Comparison of ENCODE assay signal across 21 mouse cellular contexts in the genomic region with DNA sequence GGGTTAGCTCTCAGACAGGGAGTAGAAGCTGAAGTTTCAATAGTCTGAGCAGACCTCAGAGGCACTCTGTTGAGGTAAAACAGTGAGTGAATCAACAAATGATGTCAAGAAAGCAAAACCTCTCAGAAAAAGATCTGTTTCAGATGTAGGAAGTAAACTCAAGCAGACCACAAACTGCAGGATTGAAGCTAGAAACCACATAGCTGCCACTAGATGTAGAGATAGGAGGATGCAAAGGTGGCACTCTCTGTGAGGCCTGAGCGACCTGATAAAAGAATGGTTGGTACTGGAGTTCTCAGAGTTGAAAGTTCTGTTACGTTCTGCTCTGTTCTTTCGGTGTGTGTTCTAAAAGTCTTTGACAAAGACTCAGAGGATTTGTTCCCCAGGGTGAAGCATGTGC. TPM values are rescaled to one million over a fixed set of nuclear protein-coding genes. Genes with fewer than 3 reads are reported as not detected.
DNase-seq lines count a peak whose midpoint lies in the region; ATAC-seq and TF ChIP-seq lines count a peak whose summit lies in the region.
"Had no signal": no experiment of that assay in that cellular context is flagged by ENCODE, and none has a peak within 500 bp of the region (broad histone marks: within the 10 kb centered on the region; RNA-seq: fewer than 3 reads in every experiment).

No protein-coding gene starts in this region.

- no peaks in the 10 kb centered on the region for H3K79me2 ChIP-seq in MEL (ENCODE audit: control insufficient read depth, insufficient read depth, low read length, poor library complexity)

- TF ChIP-seq POLR2A in MEL (IDR thresholded peaks at IDR 0.05; ENCODE audit: control insufficient read depth in 1 of 2, insufficient read depth in 1 of 2, low read depth in 1 of 2, low read length in 2 of 2, poor library complexity in 1 of 2), result no peak

- no peak for TF ChIP-seq CTCF in MEL (IDR thresholded peaks at IDR 0.05 in 2 of 3, conservative IDR thresholded peaks at IDR 0.05 in 1 of 3; ENCODE audit: control insufficient read depth in 1 of 3, insufficient read depth in 1 of 3, low read depth in 2 of 3, low read length in 3 of 3, poor library complexity in 1 of 3, severe bottlenecking in 1 of 3)

- no peaks in the 10 kb centered on the region for H3K36me3 ChIP-seq in midbrain, embryonic 11.5 days (ENCODE audit: control insufficient read depth, insufficient read depth, low read length)
- no peaks in the 10 kb centered on the region for H3K36me3 ChIP-seq in midbrain, embryonic 10.5 days
- no peaks in the 10 kb centered on the region for H3K36me3 ChIP-seq in MEL (ENCODE audit: control insufficient read depth in 1 of 2, insufficient read depth in 2 of 2, low read length in 2 of 2)
- H3K36me3 ChIP-seq in intestine, embryonic 15.5 days, result no peaks in the 10 kb centered on the region
- H3K36me3 ChIP-seq: embryonic facial prominence, embryonic 12.5 days; forebrain, embryonic 15.5 days; heart, embryonic 15.5 days; hindbrain, embryonic 15.5 days had no signal

- H3K9ac ChIP-seq in midbrain, embryonic 11.5 days (ENCODE audit: low read length), result no peak overlapping the region
- H3K9ac ChIP-seq in MEL (ENCODE audit: control insufficient read depth, low read depth, low read length, poor library complexity, severe bottlenecking), result no peak overlapping the region
- no peak overlapping the region for H3K9ac ChIP-seq in intestine, embryonic 15.5 days
- H3K9ac ChIP-seq: embryonic facial prominence, embryonic 12.5 days; forebrain, embryonic 15.5 days; heart, embryonic 15.5 days; hindbrain, embryonic 15.5 days had no signal

- H3K27me3 ChIP-seq in midbrain, embryonic 11.5 days (ENCODE audit: control insufficient read depth, insufficient read depth, low read length), result no peaks in the 10 kb centered on the region
- no peaks in the 10 kb centered on the region for H3K27me3 ChIP-seq in midbrain, embryonic 10.5 days (ENCODE audit: low read depth, poor library complexity, severe bottlenecking)
- H3K27me3 ChIP-seq in MEL (ENCODE audit: control insufficient read depth in 1 of 2, insufficient read depth in 2 of 2, low read length in 2 of 2), result no peaks in the 10 kb centered on the region
- H3K27me3 ChIP-seq in intestine, embryonic 15.5 days (replicated peaks), result no peaks in the 10 kb centered on the region
- H3K27me3 ChIP-seq: embryonic facial prominence, embryonic 12.5 days; forebrain, embryonic 15.5 days; heart, embryonic 15.5 days; hindbrain, embryonic 15.5 days had no signal

- no peak for TF ChIP-seq EP300 in MEL (IDR thresholded peaks at IDR 0.05; ENCODE audit: low read depth in 1 of 2, low read length in 2 of 2)

- no peak overlapping the region for H3K4me3 ChIP-seq in midbrain, embryonic 11.5 days (ENCODE audit: low read depth, low read length)
- H3K4me3 ChIP-seq in midbrain, embryonic 10.5 days, result no peak overlapping the region
- no peak overlapping the region for H3K4me3 ChIP-seq in MEL (ENCODE audit: control insufficient read depth in 1 of 2, insufficient read depth in 1 of 2, low read depth in 2 of 2, low read length in 2 of 2)
- H3K4me3 ChIP-seq in intestine, embryonic 15.5 days (replicated peaks), result no peak overlapping the region
- H3K4me3 ChIP-seq: embryonic facial prominence, embryonic 12.5 days; forebrain, embryonic 15.5 days; heart, embryonic 15.5 days; hindbrain, embryonic 15.5 days had no signal

- no peak overlapping the region for H3K27ac ChIP-seq in midbrain, embryonic 11.5 days (ENCODE audit: low read depth, low read length)
- no peak overlapping the region for H3K27ac ChIP-seq in midbrain, embryonic 10.5 days (replicated peaks)
- no peak overlapping the region for H3K27ac ChIP-seq in MEL (ENCODE audit: control insufficient read depth, low read depth, low read length)
- no peak overlapping the region for H3K27ac ChIP-seq in intestine, embryonic 15.5 days
- H3K27ac ChIP-seq: embryonic facial prominence, embryonic 12.5 days; forebrain, embryonic 15.5 days; heart, embryonic 15.5 days; hindbrain, embryonic 15.5 days had no signal

- no peak for TF ChIP-seq RAD21 in MEL (IDR thresholded peaks at IDR 0.05; ENCODE audit: low read depth, low read length)

- H3K9me3 ChIP-seq in midbrain, embryonic 11.5 days (ENCODE audit: control insufficient read depth, low read length), result no peaks in the 10 kb centered on the region
- no peaks in the 10 kb centered on the region for H3K9me3 ChIP-seq in midbrain, embryonic 10.5 days (replicated peaks)
- no peaks in the 10 kb centered on the region for H3K9me3 ChIP-seq in MEL (replicated peaks; ENCODE audit: insufficient read depth, low read length)
- no peaks in the 10 kb centered on the region for H3K9me3 ChIP-seq in intestine, embryonic 15.5 days
- H3K9me3 ChIP-seq: embryonic facial prominence, embryonic 12.5 days; forebrain, embryonic 15.5 days; heart, embryonic 15.5 days; hindbrain, embryonic 15.5 days had no signal

- no peak for ATAC-seq in midbrain, embryonic 11.5 days (ENCODE audit: low FRiP score)
- 0 out of 2 replicates have a peak, but pooled peaks have one; percentile 9 for ATAC-seq in granulocyte monocyte progenitor cell, adult 5-6 weeks (replicated peaks; ENCODE audit: poor library complexity, severe bottlenecking)
- ATAC-seq in megakaryocyte progenitor cell, adult 5-6 weeks (replicated peaks; ENCODE audit: poor library complexity), result peak; percentile 54; the same call in 1 of the 2 replicates
- ATAC-seq in megakaryocyte-erythroid progenitor cell, adult 5-6 weeks (replicated peaks; ENCODE audit: low FRiP score, low TSS enrichment, poor library complexity, severe bottlenecking), result no peak
- ATAC-seq in intestine, embryonic 15.5 days, result no peak
- ATAC-seq: forebrain, embryonic 15.5 days had no signal

- 90% methylated on average over 3 of the region's 3 CpGs for WGBS in midbrain, embryonic 11.5 days
- WGBS in midbrain, embryonic 10.5 days, result 88% methylated on average over 3 of the region's 3 CpGs
- 90% methylated on average over 3 of the region's 3 CpGs for WGBS in intestine, embryonic 15.5 days

- H3K4me2 ChIP-seq in midbrain, embryonic 11.5 days, result no peak overlapping the region
- H3K4me2 ChIP-seq in intestine, embryonic 15.5 days (replicated peaks), result no peak overlapping the region
- H3K4me2 ChIP-seq: embryonic facial prominence, embryonic 12.5 days; forebrain, embryonic 15.5 days; heart, embryonic 11.5 days; heart, embryonic 15.5 days; hindbrain, embryonic 15.5 days had no signal

- DNase-seq in midbrain, embryonic 11.5 days (ENCODE audit: low spot score, missing footprints), result peak; percentile 73
- DNase-seq in midbrain, embryonic 10.5 days (ENCODE audit: low spot score), result no peak
- DNase-seq in MEL (ENCODE audit: low read depth, low spot score), result peak; percentile 1
- no peak for DNase-seq in retina, embryonic 14.5 days (ENCODE audit: low spot score)
- DNase-seq: adrenal gland, adult 2 months; adrenal gland, postnatal 25 days; B cell, adult 2 months; cerebellum, adult 18-20 months; cerebellum, adult 9-11 months; gastrocnemius, postnatal 36 days; heart, adult 18-20 months; heart, postnatal 14 days had no signal

- H3K4me1 ChIP-seq in midbrain, embryonic 11.5 days (ENCODE audit: control insufficient read depth, insufficient read depth, low read length), result no peaks in the 10 kb centered on the region
- no peaks in the 10 kb centered on the region for H3K4me1 ChIP-seq in midbrain, embryonic 10.5 days
- H3K4me1 ChIP-seq in MEL (ENCODE audit: control insufficient read depth in 1 of 2, insufficient read depth in 2 of 2, low read length in 2 of 2), result no peaks in the 10 kb centered on the region
- H3K4me1 ChIP-seq in intestine, embryonic 15.5 days (replicated peaks), result no peaks in the 10 kb centered on the region
- H3K4me1 ChIP-seq: embryonic facial prominence, embryonic 12.5 days; forebrain, embryonic 15.5 days; heart, embryonic 15.5 days; hindbrain, embryonic 15.5 days had no signal

TF ChIP-seq in MEL, 35 proteins besides CTCF, POLR2A, EP300 and RAD21 (continues in another document):
- TF ChIP-seq MXI1 (IDR thresholded peaks at IDR 0.05; ENCODE audit: low read depth, low read length), result no peak
- TF ChIP-seq ELF1 (IDR thresholded peaks at IDR 0.05; ENCODE audit: low read depth, low read length), result no peak
- no peak for TF ChIP-seq GATA1 (IDR thresholded peaks at IDR 0.05; ENCODE audit: low read depth, low read length)
- TF ChIP-seq MEF2A (IDR thresholded peaks at IDR 0.05; ENCODE audit: extremely low read depth, insufficient replicate concordance, low read depth, low read length, poor library complexity, severe bottlenecking), result no peak

RNA-seq across cellular contexts. Expression of a gene that starts 41.7 kb away (rescaled TPM):
- 19.5 and 23.0 TPM in 2 replicates for polyA plus RNA-seq in midbrain, embryonic 11.5 days (2014; fragmentation: Nextera tagmentation; extraction: Ambion mirVana)
- 19.2 and 19.6 TPM in 2 replicates for polyA plus RNA-seq in midbrain, embryonic 10.5 days (2016; fragmentation: Nextera tagmentation; extraction: Ambion mirVana)
- 1.4 and 1.7 TPM in 2 replicates for total RNA-seq in MEL (2012; rRNA removed)
- polyA plus RNA-seq in MEL (2012; ENCODE audit: insufficient read depth in 1 of 2, insufficient read length in 2 of 2, low read depth in 1 of 2, low replicate concordance in 2 of 2, missing spikeins in 1 of 2), result 1 to 10 TPM in 1 of 2 experiments, not detected in 1; 1.7 TPM
- 1.5 and 3.7 TPM in 2 replicates for total RNA-seq in granulocyte monocyte progenitor cell, adult 5-6 weeks (2014; fragmentation: Nextera tagmentation)
- total RNA-seq in granulocyte monocyte progenitor cell, adult 5-6 weeks (2017), result 7.0 and 9.1 TPM in 2 replicates
- 2.3 and 3.8 TPM in 2 replicates for total RNA-seq in megakaryocyte progenitor cell, adult 5-6 weeks (2015)
- 4.1 and 6.1 TPM in 2 replicates for total RNA-seq in megakaryocyte progenitor cell, adult 5-6 weeks (2017)
- not detected in 2 replicates for total RNA-seq in megakaryocyte-erythroid progenitor cell, adult 5-6 weeks (2014; fragmentation: Nextera tagmentation)
- total RNA-seq in megakaryocyte-erythroid progenitor cell, adult 5-6 weeks (2017), result 0.19 and 4.8 TPM in 2 replicates
- polyA plus RNA-seq in intestine, embryonic 15.5 days (2015; fragmentation: Nextera tagmentation; extraction: Ambion mirVana), result 23.5 and 28.0 TPM in 2 replicates

RNA-seq across cellular contexts. Expression of a gene that starts 49.0 kb away (rescaled TPM):
- polyA plus RNA-seq in midbrain, embryonic 11.5 days (2014; fragmentation: Nextera tagmentation; extraction: Ambion mirVana), result 15.2 and 17.0 TPM in 2 replicates
- 16.0 and 17.0 TPM in 2 replicates for polyA plus RNA-seq in midbrain, embryonic 10.5 days (2016; fragmentation: Nextera tagmentation; extraction: Ambion mirVana)
- 3.2 and 4.4 TPM in 2 replicates for total RNA-seq in MEL (2012; rRNA removed)
- 1 to 10 TPM in 1 of 2 experiments, not detected in 1; 4.3 TPM for polyA plus RNA-seq in MEL (2012; ENCODE audit: insufficient read depth in 1 of 2, insufficient read length in 2 of 2, low read depth in 1 of 2, low replicate concordance in 2 of 2, missing spikeins in 1 of 2)
- 6.9 and 10.7 TPM in 2 replicates for total RNA-seq in granulocyte monocyte progenitor cell, adult 5-6 weeks (2014; fragmentation: Nextera tagmentation)
- total RNA-seq in granulocyte monocyte progenitor cell, adult 5-6 weeks (2017), result 7.7 and 8.4 TPM in 2 replicates
- total RNA-seq in megakaryocyte progenitor cell, adult 5-6 weeks (2015), result 8.3 and 8.8 TPM in 2 replicates
- total RNA-seq in megakaryocyte progenitor cell, adult 5-6 weeks (2017), result 6.0 and 6.8 TPM in 2 replicates
- total RNA-seq in megakaryocyte-erythroid progenitor cell, adult 5-6 weeks (2014; fragmentation: Nextera tagmentation), result 7.8 and 11.3 TPM in 2 replicates
- total RNA-seq in megakaryocyte-erythroid progenitor cell, adult 5-6 weeks (2017), result 5.4 and 8.2 TPM in 2 replicates
- polyA plus RNA-seq in intestine, embryonic 15.5 days (2015; fragmentation: Nextera tagmentation; extraction: Ambion mirVana), result 14.0 and 15.5 TPM in 2 replicates

Comparison
In these comparisons a context has a peak if more than half of its experiments do, and no peak if none do; other contexts are left out.
1. DNase-seq: peak in midbrain, embryonic 11.5 days (single experiment) and MEL (single experiment); none in midbrain, embryonic 10.5 days (single experiment) and retina, embryonic 14.5 days (single experiment).
2. ATAC-seq: peak in granulocyte monocyte progenitor cell, adult 5-6 weeks (single experiment) and megakaryocyte progenitor cell, adult 5-6 weeks (single experiment); none in midbrain, embryonic 11.5 days (single experiment), megakaryocyte-erythroid progenitor cell, adult 5-6 weeks (single experiment) and intestine, embryonic 15.5 days (single experiment).